Mouse (Mus musculus) heart, postnatal 0 days (tissue): ENCODE results near the gene Slc26a8.

ENCODE experiments used
- CTCF ChIP-seq: IDR thresholded peaks from 2 replicates; pipeline ENCODE4 v1.5.1; 2016; ENCODE audit warnings: antibody characterized with exemption, control low read depth, low read depth
- EP300 ChIP-seq: IDR thresholded peaks from 2 replicates; pipeline ENCODE4 v1.6.1; 2016; ENCODE audit warnings: antibody characterized with exemption, low read depth

DNA sequence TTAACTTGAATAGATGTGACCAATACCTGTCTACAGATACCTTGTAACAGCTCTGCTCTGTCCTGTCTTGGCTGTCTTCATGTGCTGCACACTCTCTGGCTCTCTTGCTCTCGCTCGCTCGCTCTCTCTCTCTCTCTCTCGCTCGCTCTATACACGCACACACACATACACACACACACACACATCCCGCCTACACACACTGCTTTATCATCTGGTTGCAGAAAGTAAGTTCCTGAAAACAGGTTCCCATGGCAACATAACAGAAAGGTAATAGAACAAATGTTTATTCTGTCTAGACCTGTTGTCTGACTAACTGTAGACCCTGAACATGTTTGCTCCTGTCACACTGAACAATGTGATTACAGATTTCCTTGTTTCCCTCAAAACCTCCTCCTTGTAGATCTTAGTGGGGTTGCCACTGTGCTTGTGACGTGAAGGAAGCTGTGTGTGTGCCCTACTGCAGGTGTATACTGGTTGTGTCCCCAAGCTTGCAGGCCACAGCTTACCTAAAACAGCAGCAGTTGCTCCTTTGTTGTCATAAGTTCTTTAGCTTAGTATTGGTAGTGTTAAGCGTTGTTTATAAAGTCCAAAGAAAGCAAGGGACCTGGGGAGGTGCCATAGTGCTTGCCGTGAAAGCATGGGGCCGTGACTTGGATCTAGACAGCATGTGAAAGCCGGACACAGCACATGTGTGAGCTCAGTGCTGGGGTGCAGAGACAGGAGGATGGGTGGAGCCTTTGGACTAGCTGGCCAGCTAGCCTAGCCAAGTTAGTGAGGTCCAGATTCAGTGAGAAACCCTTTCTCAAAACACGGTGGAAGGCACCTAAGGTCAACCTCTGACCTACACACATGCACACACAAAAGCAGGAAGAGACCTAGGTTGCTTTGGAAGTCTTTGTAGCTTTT is 7.5 kb upstream of the Slc26a8 start:
- TF ChIP-seq CTCF: no peak
- no peak for TF ChIP-seq EP300
